ENCODE assay signal across 12 mouse cellular contexts in genomic region chr5:77367682-77368081, GRCm38 (mm10). TPM values are rescaled to one million over a fixed set of nuclear protein-coding genes. Genes with fewer than 3 reads are reported as not detected.
DNase-seq lines count a peak whose midpoint lies in the region; ATAC-seq lines count a peak whose summit lies in the region.
"Had no signal": no experiment of that assay in that cellular context is flagged by ENCODE, and none has a peak within 500 bp of the region (broad histone marks: within the 10 kb centered on the region; RNA-seq: fewer than 3 reads in every experiment).

No protein-coding gene starts in this region.

- peak; percentile 26 for DNase-seq in thymus, postnatal 4 days
- no peak for DNase-seq in thymus, adult 18-20 months
- peak; percentile 50 for DNase-seq in intestine, embryonic 14.5 days (ENCODE audit: low spot score)
- no peak for DNase-seq in cerebellum, adult 11-12 months
- no peak for DNase-seq in embryo, embryonic 11 days
- DNase-seq: cerebellum, adult 18-20 months; right cerebral cortex, postnatal 4 days had no signal

- H3K4me3 ChIP-seq in heart, embryonic 13.5 days = no peak overlapping the region
- no peak overlapping the region for H3K4me3 ChIP-seq in heart, embryonic 12.5 days
- no peak overlapping the region for H3K4me3 ChIP-seq in intestine, embryonic 14.5 days (ENCODE audit: low read depth, low read length)
- H3K4me3 ChIP-seq: liver, embryonic 15.5 days had no signal

- no peaks in the 10 kb centered on the region for H3K27me3 ChIP-seq in heart, embryonic 13.5 days (replicated peaks)
- H3K27me3 ChIP-seq in heart, embryonic 12.5 days (replicated peaks) = no peaks in the 10 kb centered on the region
- H3K27me3 ChIP-seq in intestine, embryonic 14.5 days (replicated peaks; ENCODE audit: control insufficient read depth, insufficient read depth, low read length) = no peaks in the 10 kb centered on the region
- H3K27me3 ChIP-seq: liver, embryonic 15.5 days had no signal

- ATAC-seq in heart, embryonic 13.5 days (ENCODE audit: extremely low read depth, insufficient number of reproducible peaks, low FRiP score, low TSS enrichment) = no peak
- ATAC-seq in heart, embryonic 12.5 days (ENCODE audit: insufficient number of reproducible peaks, low FRiP score) = no peak
- no peak for ATAC-seq in intestine, embryonic 14.5 days (replicated peaks; ENCODE audit: low FRiP score, low TSS enrichment, low read depth)
- ATAC-seq in CD4-positive, CD25-positive, alpha-beta regulatory T cell, adult 4 months = no peak
- ATAC-seq: forebrain, embryonic 16.5 days had no signal

- peaks cover 17% of the 10 kb centered on the region for H3K4me1 ChIP-seq in heart, embryonic 13.5 days
- H3K4me1 ChIP-seq in heart, embryonic 12.5 days (replicated peaks) = peaks cover 28% of the 10 kb centered on the region
- peaks cover 20% of the 10 kb centered on the region for H3K4me1 ChIP-seq in intestine, embryonic 14.5 days (replicated peaks; ENCODE audit: control insufficient read depth, insufficient read depth, low read length)

- no peaks in the 10 kb centered on the region for H3K9me3 ChIP-seq in heart, embryonic 13.5 days
- no peaks in the 10 kb centered on the region for H3K9me3 ChIP-seq in heart, embryonic 12.5 days (replicated peaks)
- no peaks in the 10 kb centered on the region for H3K9me3 ChIP-seq in intestine, embryonic 14.5 days (ENCODE audit: control insufficient read depth, low read length)
- H3K9me3 ChIP-seq: liver, embryonic 15.5 days had no signal

- H3K4me2 ChIP-seq in heart, embryonic 13.5 days = no peak overlapping the region
- no peak overlapping the region for H3K4me2 ChIP-seq in heart, embryonic 12.5 days
- no peak overlapping the region for H3K4me2 ChIP-seq in intestine, embryonic 14.5 days (ENCODE audit: low read length)
- H3K4me2 ChIP-seq: liver, embryonic 15.5 days had no signal

- WGBS in heart, embryonic 13.5 days = 51% methylated on average over 12 of the region's 12 CpGs
- 51% methylated on average over 12 of the region's 12 CpGs for WGBS in heart, embryonic 12.5 days
- 57% methylated on average over 12 of the region's 12 CpGs for WGBS in intestine, embryonic 14.5 days

- H3K36me3 ChIP-seq in heart, embryonic 13.5 days = no peaks in the 10 kb centered on the region
- no peaks in the 10 kb centered on the region for H3K36me3 ChIP-seq in heart, embryonic 12.5 days
- H3K36me3 ChIP-seq in intestine, embryonic 14.5 days (ENCODE audit: control insufficient read depth, insufficient read depth, low read length) = no peaks in the 10 kb centered on the region
- H3K36me3 ChIP-seq: liver, embryonic 15.5 days had no signal

- H3K9ac ChIP-seq in heart, embryonic 13.5 days = no peak overlapping the region
- H3K9ac ChIP-seq in heart, embryonic 12.5 days = no peak overlapping the region
- no peak overlapping the region for H3K9ac ChIP-seq in intestine, embryonic 14.5 days (ENCODE audit: low read length)
- H3K9ac ChIP-seq: liver, embryonic 15.5 days had no signal

- peak overlapping the region; percentile 36; the same call in 1 of the 2 replicates for H3K27ac ChIP-seq in heart, embryonic 13.5 days (replicated peaks)
- no peak overlapping the region for H3K27ac ChIP-seq in heart, embryonic 12.5 days (ENCODE audit: poor library complexity, severe bottlenecking)
- H3K27ac ChIP-seq in intestine, embryonic 14.5 days (ENCODE audit: low read depth) = no peak overlapping the region
- H3K27ac ChIP-seq: liver, embryonic 15.5 days had no signal

RNA-seq across cellular contexts. Expression of gene Igfbp7, which starts 40.2 kb away (rescaled TPM):
- polyA plus RNA-seq in heart, embryonic 13.5 days (2015; fragmentation: Nextera tagmentation; extraction: Ambion mirVana) = 30.2 and 32.4 TPM in 2 replicates
- 38.3 and 39.9 TPM in 2 replicates for polyA plus RNA-seq in heart, embryonic 12.5 days (2016; fragmentation: Nextera tagmentation; extraction: Ambion mirVana)
- 52.4 and 57.9 TPM in 2 replicates for polyA plus RNA-seq in intestine, embryonic 14.5 days (2014; fragmentation: Nextera tagmentation; extraction: Ambion mirVana)
- under 1 TPM in 1 of 2 experiments, not detected in 1; 0.31 TPM for polyA plus RNA-seq in CD4-positive, CD25-positive, alpha-beta regulatory T cell, adult 4 months (2017; shearing (Covaris generic))

RNA-seq across cellular contexts. Expression of gene Polr2b, which starts 57.7 kb away (rescaled TPM):
- polyA plus RNA-seq in heart, embryonic 13.5 days (2015; fragmentation: Nextera tagmentation; extraction: Ambion mirVana) = 34.6 and 37.6 TPM in 2 replicates
- 46.1 and 49.9 TPM in 2 replicates for polyA plus RNA-seq in heart, embryonic 12.5 days (2016; fragmentation: Nextera tagmentation; extraction: Ambion mirVana)
- 59.8 and 67.5 TPM in 2 replicates for polyA plus RNA-seq in intestine, embryonic 14.5 days (2014; fragmentation: Nextera tagmentation; extraction: Ambion mirVana)
- polyA plus RNA-seq in CD4-positive, CD25-positive, alpha-beta regulatory T cell, adult 4 months (2017; shearing (Covaris generic)) = 10 to 100 TPM; 53.9 to 67.1 TPM

RNA-seq across cellular contexts. Expression of gene Noa1, which starts 57.8 kb away (rescaled TPM):
- 18.8 and 19.2 TPM in 2 replicates for polyA plus RNA-seq in heart, embryonic 13.5 days (2015; fragmentation: Nextera tagmentation; extraction: Ambion mirVana)
- polyA plus RNA-seq in heart, embryonic 12.5 days (2016; fragmentation: Nextera tagmentation; extraction: Ambion mirVana) = 22.9 and 23.0 TPM in 2 replicates
- 30.3 and 30.4 TPM in 2 replicates for polyA plus RNA-seq in intestine, embryonic 14.5 days (2014; fragmentation: Nextera tagmentation; extraction: Ambion mirVana)
- polyA plus RNA-seq in CD4-positive, CD25-positive, alpha-beta regulatory T cell, adult 4 months (2017; shearing (Covaris generic)) = 1 to 10 TPM; 2.2 to 5.7 TPM

Comparison
In these comparisons a context has a peak if more than half of its experiments do, and no peak if none do; other contexts are left out.
1. DNase-seq: peak in thymus, postnatal 4 days (single experiment) and intestine, embryonic 14.5 days (single experiment); none in thymus, adult 18-20 months (0 of 2), cerebellum, adult 11-12 months (single experiment) and embryo, embryonic 11 days (single experiment).
2. RNA of gene Igfbp7, which starts 40.2 kb away (polyA plus RNA-seq): 52.4 to 57.9 TPM in intestine, embryonic 14.5 days, 38.3 to 39.9 TPM in heart, embryonic 12.5 days and 30.2 to 32.4 TPM in heart, embryonic 13.5 days; 0.31 TPM in CD4-positive, CD25-positive, alpha-beta regulatory T cell, adult 4 months; every median in the first group is over 10 times any median in the second.